Comparison of ENCODE assay signal across 9 mouse cellular contexts in the genomic region with DNA sequence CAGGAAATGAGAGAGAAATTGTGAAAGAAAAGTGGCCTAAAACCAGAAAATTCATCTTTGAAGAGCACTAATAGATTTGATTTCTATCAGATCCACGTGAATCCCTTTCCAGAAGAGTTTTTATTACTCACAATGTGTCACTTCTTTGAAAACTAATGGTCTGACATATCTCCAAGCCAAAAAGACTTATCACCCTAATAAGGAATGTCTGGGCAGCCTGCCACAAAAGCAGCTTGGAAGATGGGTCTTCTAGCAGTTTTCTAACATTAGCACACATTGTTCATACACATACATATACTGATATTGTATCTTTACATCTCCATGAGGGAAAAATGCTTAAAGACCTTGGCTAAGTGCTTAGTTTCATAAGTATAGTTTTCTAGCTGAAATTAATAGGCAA.
A peak's percentile ranks its signal among the peaks of the same experiment; 100 is the strongest.
DNase-seq lines count a peak whose midpoint lies in the region; ATAC-seq and TF ChIP-seq lines count a peak whose summit lies in the region.
"Had no signal": no experiment of that assay in that cellular context is flagged by ENCODE, and none has a peak within 500 bp of the region (broad histone marks: within the 10 kb centered on the region; RNA-seq: fewer than 3 reads in every experiment).

No protein-coding gene starts in this region.

- ATAC-seq in heart, embryonic 11.5 days (replicated peaks; ENCODE audit: insufficient number of reproducible peaks, low FRiP score, low TSS enrichment): no peak
- no peak for ATAC-seq in heart, postnatal 0 days (ENCODE audit: insufficient read depth, low read depth)
- 0 out of 2 replicates have a peak, but pooled peaks have one; percentile 25 for ATAC-seq in stomach, embryonic 16.5 days (ENCODE audit: insufficient read depth, low FRiP score)

- no peak overlapping the region for H3K9ac ChIP-seq in heart, embryonic 11.5 days (ENCODE audit: low read depth, low read length)
- no peak overlapping the region for H3K9ac ChIP-seq in heart, postnatal 0 days (replicated peaks; ENCODE audit: low read depth, low read length)
- no peak overlapping the region for H3K9ac ChIP-seq in stomach, embryonic 16.5 days (ENCODE audit: low read length)
- H3K9ac ChIP-seq: embryonic facial prominence, embryonic 15.5 days had no signal

- peak; percentile 52 for DNase-seq in heart, adult 8-10 months (ENCODE audit: low spot score)
- DNase-seq in testis, postnatal 10 days (ENCODE audit: low spot score): peak; percentile 53
- DNase-seq in testis, postnatal 14 days (ENCODE audit: low spot score): no peak
- DNase-seq in heart, postnatal 0 days (ENCODE audit: low spot score): peak; percentile 67
- no peak for DNase-seq in embryo, embryonic 9.5 days (ENCODE audit: extremely low spot score)
- DNase-seq in spleen, adult 12 weeks (ENCODE audit: low spot score): no peak

- H3K27ac ChIP-seq in heart, embryonic 11.5 days (ENCODE audit: low read depth, low read length): no peak overlapping the region
- peak overlapping the region; percentile 50 for H3K27ac ChIP-seq in heart, postnatal 0 days (ENCODE audit: low read depth)
- H3K27ac ChIP-seq in stomach, embryonic 16.5 days (ENCODE audit: low read length): no peak overlapping the region
- H3K27ac ChIP-seq: embryonic facial prominence, embryonic 15.5 days had no signal

- no peak for TF ChIP-seq CTCF in heart, postnatal 0 days (IDR thresholded peaks at IDR 0.05; ENCODE audit: low read depth)

- no peaks in the 10 kb centered on the region for H3K9me3 ChIP-seq in heart, embryonic 11.5 days (replicated peaks; ENCODE audit: control insufficient read depth, low read length)
- no peaks in the 10 kb centered on the region for H3K9me3 ChIP-seq in heart, postnatal 0 days (replicated peaks; ENCODE audit: control insufficient read depth, low read length)
- no peaks in the 10 kb centered on the region for H3K9me3 ChIP-seq in stomach, embryonic 16.5 days (replicated peaks; ENCODE audit: control insufficient read depth, low read length)
- H3K9me3 ChIP-seq: embryonic facial prominence, embryonic 15.5 days had no signal

- H3K27me3 ChIP-seq in heart, embryonic 11.5 days (ENCODE audit: control insufficient read depth, insufficient read depth, low read length): no peaks in the 10 kb centered on the region
- H3K27me3 ChIP-seq in heart, postnatal 0 days (ENCODE audit: control insufficient read depth, insufficient read depth, low read length): no peaks in the 10 kb centered on the region
- no peaks in the 10 kb centered on the region for H3K27me3 ChIP-seq in stomach, embryonic 16.5 days (ENCODE audit: control insufficient read depth, insufficient read depth, low read length)
- H3K27me3 ChIP-seq: embryonic facial prominence, embryonic 15.5 days had no signal

- no peak overlapping the region for H3K4me2 ChIP-seq in heart, embryonic 11.5 days
- no peak overlapping the region for H3K4me2 ChIP-seq in heart, postnatal 0 days (ENCODE audit: low read depth, low read length)
- no peak overlapping the region for H3K4me2 ChIP-seq in stomach, embryonic 16.5 days (ENCODE audit: low read depth, low read length)
- H3K4me2 ChIP-seq: embryonic facial prominence, embryonic 15.5 days had no signal

- no peaks in the 10 kb centered on the region for H3K36me3 ChIP-seq in heart, embryonic 11.5 days (ENCODE audit: control insufficient read depth, insufficient read depth, low read length)
- H3K36me3 ChIP-seq in heart, postnatal 0 days (replicated peaks; ENCODE audit: control insufficient read depth, insufficient read depth, low read length): no peaks in the 10 kb centered on the region
- H3K36me3 ChIP-seq in stomach, embryonic 16.5 days (ENCODE audit: control insufficient read depth, insufficient read depth, low read length): no peaks in the 10 kb centered on the region
- H3K36me3 ChIP-seq: embryonic facial prominence, embryonic 15.5 days had no signal

- TF ChIP-seq EP300 in heart, postnatal 0 days (IDR thresholded peaks at IDR 0.05; ENCODE audit: low read depth): no peak

- 25% methylated on average over 1 of the region's 1 CpGs for WGBS in heart, embryonic 11.5 days (ENCODE audit: insufficient replicate concordance)
- WGBS in heart, postnatal 0 days: 0% methylated on average over 1 of the region's 1 CpGs
- WGBS in stomach, embryonic 16.5 days: 25% methylated on average over 1 of the region's 1 CpGs

- no peak overlapping the region for H3K4me3 ChIP-seq in heart, embryonic 11.5 days (ENCODE audit: low read depth, low read length)
- no peak overlapping the region for H3K4me3 ChIP-seq in heart, postnatal 0 days (ENCODE audit: low read depth, low read length)
- no peak overlapping the region for H3K4me3 ChIP-seq in stomach, embryonic 16.5 days (replicated peaks; ENCODE audit: low read length)
- H3K4me3 ChIP-seq: embryonic facial prominence, embryonic 15.5 days had no signal

- H3K4me1 ChIP-seq in heart, embryonic 11.5 days (ENCODE audit: control insufficient read depth, insufficient read depth, low read length): no peaks in the 10 kb centered on the region
- peaks cover 13% of the 10 kb centered on the region for H3K4me1 ChIP-seq in heart, postnatal 0 days (ENCODE audit: control insufficient read depth, insufficient read depth)
- H3K4me1 ChIP-seq in stomach, embryonic 16.5 days (ENCODE audit: control insufficient read depth, insufficient read depth, low read length): 0 out of 2 replicates have a peak, but pooled peaks cover 3% of the 10 kb centered on the region

Comparison
In these comparisons a context has a peak if more than half of its experiments do, and no peak if none do; other contexts are left out.
1. DNase-seq: peak in heart, adult 8-10 months (single experiment), testis, postnatal 10 days (single experiment) and heart, postnatal 0 days (single experiment); none in testis, postnatal 14 days (single experiment), embryo, embryonic 9.5 days (single experiment) and spleen, adult 12 weeks (single experiment).